Mouse (Mus musculus) liver, adult 2 months (tissue): ENCODE measurements around the gene Tln2.

Experiments
- CTCF ChIP-seq: fragments of 200-500 bp; IDR thresholded peaks from 2 replicates; pipeline ENCODE4 v1.5.1; 2011; ENCODE audit warnings: low read depth, low read length, control low read depth
- POLR2A ChIP-seq: fragments of 200-500 bp; IDR thresholded peaks from 2 replicates; pipeline ENCODE4 v1.6.1; 2011; ENCODE audit warnings: low read length, control low read depth; ENCODE audit not compliant: insufficient read depth; ENCODE audit errors: extremely low read depth

DNA sequence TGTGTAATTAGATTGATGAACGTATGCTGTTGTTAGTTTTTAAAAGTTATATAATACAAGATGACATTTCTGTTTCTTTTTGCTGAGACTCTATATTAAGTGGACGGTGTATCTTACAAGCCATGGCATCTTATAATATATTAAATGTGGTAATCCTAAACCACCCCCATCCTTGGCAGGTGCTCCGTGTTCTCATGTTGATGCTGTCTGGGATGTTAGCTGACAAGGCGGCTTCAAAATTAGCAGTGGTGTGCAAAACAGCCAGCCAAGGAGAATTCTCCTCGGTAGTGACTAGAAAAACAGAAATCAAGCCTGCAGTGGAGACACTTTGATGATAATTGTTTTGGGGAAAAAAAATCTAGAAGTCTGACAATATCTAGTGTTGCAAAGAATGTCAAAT, 371.8 kb downstream of the Tln2 start:
- TF ChIP-seq CTCF: no peak
- no peak for TF ChIP-seq POLR2A
